Mouse (Mus musculus) spleen, postnatal 36 days (tissue): ENCODE measurements around the gene Prkag2.
A peak's percentile ranks its signal among the peaks of the same experiment; 100 is the strongest.
"Not testable (repeated sequence)": the region's sequence is repeated elsewhere in the genome, so short reads cannot be mapped to it uniquely, and the experiment has no call there.

ENCODE experiments used
- DNase-seq, 2 experiments: peaks; one replicate each; pipeline ENCODE4 v3.0.0; 2022; ENCODE audit warnings: low spot score in 2 of 2, mixed read lengths in 1 of 2

Gene Prkag2

DNA sequence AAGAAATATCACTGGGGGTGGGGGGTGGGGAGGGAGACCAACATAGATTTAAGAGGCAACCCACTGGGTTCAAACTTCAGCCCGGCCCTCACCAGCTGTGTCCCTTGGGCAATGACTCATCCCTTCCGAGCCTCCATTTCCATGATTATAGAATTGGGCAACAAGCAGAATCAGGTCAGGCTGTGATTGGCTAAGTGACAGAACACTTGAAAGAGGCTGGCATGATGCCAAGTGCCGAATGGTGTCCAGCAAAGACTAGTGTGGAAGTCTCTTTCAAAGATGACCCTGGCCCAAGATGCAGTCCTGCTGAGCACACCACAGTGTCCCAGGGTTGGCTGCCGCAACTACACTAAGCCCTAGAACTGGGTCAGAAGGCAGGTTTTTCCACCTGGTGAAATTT is 14.2 kb downstream of the Prkag2 start:
- DNase-seq, result peak in 1 of 2 experiments; percentile 19

DNA sequence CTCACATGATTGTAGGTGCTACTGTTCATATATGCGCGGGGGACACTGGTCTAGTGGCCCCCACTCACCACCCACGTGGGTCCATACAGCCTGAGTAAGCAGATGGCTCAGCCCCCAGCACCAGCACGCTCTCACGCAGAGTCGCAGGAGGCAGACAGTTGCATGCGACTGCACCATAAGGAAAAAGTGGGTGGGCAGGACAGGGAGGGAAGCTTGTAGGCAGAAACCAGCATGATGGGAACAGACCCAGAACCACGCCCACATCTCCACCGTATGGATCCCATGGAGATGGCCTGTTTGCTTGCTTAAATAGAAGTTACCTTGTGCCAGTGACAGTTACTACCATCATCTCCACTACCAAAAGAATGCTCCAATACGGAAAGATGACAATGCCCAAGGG is 15.3 kb downstream of the Prkag2 start:
- DNase-seq, result no peak

DNA sequence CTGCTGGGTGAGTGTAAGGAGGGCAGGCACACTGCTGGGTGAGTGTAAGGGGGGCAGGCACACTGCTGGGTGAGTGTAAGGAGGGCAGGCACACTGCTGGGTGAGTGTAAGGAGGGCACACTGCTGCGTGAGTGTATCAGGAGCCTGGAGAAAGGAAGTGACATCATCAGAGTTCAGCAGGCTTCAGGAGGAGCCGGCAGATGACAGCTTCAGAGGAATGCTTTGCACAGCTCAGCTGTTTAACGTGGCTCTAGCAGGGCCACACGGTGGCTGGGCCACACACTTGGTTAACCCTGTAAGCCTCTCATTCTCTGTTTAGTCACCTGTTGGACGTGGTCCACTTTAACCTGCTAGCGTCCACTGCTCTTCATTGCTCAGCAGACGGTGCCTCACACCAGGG is 16.6 kb downstream of the Prkag2 start:
- no peak for DNase-seq

DNA sequence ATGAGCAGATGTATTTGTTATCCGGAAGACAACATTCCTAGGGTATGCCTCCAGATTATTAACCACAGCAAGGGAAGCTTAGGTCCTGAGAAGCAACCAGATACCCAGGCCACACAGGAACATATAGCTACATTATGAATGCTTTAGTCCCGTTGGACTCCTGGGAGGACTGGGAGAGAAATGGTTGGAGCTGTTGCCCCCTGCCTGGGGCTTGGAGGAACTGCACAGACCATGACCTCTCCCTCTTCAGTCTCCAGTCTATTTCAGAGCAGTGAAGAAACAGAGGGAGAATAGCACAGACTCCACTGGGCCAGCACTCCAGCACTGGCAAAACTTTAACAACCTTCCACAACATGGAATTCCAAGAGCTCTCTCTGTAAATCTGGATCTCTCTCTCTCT is 17.9 kb downstream of the Prkag2 start:
- no peak for DNase-seq

DNA sequence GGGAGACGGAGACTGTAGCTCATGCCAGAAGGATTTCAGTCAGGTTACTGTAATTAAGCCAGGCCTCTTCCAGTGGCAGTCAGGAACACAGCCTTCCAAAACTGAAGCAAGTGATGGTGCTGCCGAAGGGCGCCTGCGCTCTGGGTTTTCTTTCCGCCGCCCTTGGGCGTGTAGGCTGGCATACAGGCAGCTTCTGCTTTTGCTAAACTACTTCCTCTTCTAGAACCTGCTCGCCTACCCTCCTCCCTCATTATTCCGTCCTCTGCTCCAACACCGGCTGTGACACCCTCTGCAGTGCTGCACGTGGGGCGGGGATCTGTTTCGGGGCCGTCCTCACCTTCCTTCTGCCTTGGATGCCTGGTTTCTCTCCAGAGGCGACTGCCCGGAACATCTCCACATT is 18.9 kb downstream of the Prkag2 start:
- DNase-seq, result peak; percentile 84 to 85

DNA sequence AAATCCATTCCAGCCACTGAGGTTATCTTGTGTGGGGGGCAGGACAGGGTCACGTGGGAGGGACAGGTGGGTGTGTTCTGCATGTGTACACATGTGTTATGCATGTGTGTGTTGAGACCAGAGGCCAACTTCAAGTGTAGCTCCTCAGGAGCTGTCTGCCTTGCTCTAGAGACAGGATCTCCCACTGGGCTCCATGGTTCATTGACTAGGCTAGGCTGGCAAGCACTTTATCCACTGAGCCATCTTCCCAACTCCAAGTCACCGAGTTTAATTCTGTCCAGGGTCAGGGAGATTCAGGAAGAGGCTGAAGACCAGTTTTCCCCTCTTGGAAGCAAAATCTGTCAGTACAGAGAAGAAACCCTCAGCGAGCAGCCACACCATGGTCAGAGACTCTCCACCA is 19.4 kb downstream of the Prkag2 start:
- no peak for DNase-seq

DNA sequence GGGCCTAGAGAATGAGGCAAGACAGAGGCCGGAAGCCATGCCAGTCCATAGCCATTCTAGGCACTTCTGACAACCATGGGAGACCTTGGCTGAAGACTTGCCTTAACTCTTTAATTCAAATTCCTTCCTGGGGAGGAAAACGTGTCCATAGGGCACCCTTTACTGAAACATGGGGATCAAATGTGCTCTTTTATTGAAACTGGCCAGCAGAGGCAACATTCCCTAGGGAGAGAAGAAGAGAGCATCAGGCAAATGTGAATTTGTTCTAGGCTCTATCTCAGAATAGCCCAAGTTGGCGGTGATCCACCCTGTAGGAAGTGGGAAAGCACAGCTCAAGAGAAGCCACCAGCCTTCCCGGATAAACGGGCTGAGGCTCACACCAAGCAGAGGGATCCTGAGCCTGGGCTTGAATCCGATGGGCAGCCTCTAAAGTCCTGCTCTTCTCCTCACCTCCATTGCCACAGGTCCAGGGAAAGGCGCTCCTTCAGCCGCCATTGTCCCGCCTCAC is 19.9 kb downstream of the Prkag2 start:
- no peak for DNase-seq

DNA sequence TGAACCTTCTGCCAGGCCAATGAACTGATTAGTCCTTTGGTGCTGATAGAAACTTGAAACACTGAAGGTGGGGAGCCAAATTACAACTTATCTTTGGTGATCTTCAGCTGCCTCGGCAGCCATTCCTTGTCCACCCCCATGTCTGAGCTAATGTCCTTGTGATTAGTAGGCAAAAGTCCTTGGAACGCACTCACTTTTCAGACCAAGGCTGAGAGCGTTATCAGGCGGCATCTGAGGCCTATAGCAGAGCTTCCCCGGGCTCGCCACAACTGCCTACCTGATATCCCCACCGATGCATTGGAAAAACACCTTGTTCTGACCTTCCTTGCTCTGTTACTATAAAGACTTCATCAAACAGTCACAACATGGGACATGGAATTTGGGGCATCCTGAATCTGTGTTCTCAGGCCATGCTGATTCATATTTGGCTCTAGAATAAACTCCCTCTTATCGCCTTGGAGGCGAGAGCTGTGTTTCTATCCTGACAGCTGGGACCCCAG is 20.6 kb downstream of the Prkag2 start:
- no peak for DNase-seq

DNA sequence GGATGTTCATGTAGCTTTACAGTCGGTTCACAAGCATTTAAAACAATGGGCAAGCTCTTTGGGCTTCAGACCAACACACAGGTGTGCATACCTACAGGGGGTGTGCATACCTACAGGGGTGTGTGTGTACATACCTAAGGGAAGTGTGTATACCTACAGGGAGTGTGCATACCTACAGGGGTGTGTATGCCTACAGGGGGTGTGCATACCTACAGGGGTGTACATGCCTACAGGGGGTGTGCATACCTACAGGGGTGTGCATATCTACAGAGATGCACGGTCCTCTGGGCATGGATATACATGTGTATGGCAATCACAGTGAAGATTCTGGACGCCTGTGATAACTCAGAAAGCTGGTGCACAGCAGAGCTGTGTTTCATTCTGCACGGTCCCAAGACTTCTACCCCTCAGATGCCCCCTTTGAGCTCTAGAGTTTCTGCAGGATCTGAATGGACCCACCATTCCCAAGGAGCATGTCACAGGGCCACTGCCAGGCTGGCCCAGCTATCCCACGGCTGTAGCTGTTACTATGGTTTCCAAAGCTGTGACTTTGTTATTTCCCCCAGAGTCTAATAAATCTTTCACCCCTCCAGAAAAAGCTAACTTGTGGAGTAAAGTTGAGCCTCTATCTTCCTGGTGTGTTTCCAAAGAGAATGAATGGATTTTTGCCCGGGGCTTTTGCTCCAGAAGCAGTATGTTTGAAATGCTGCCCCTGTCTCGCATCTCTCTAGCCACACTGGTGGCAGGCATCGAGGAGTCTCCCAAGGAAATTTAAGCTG is 22.4 kb downstream of the Prkag2 start:
- DNase-seq, result no peak

DNA sequence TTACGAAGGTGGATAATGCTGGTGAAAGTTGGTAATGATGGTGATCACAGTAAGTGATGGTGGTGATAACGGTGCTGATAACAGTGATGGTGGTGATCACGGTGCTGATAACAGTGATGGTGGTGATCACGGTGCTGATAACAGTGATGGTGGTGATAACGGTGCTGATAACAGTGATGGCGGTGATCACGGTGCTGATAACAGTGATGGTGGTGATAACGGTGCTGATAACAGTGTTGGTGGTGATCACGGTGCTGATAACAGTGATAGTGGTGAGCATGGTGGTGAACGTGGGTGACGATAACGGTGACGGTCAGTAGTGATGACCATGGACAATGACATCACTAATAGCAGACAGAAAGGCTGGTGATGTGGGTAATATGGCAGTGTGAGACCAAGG is 23.2 kb downstream of the Prkag2 start:
- not testable (repeated sequence) for DNase-seq

DNA sequence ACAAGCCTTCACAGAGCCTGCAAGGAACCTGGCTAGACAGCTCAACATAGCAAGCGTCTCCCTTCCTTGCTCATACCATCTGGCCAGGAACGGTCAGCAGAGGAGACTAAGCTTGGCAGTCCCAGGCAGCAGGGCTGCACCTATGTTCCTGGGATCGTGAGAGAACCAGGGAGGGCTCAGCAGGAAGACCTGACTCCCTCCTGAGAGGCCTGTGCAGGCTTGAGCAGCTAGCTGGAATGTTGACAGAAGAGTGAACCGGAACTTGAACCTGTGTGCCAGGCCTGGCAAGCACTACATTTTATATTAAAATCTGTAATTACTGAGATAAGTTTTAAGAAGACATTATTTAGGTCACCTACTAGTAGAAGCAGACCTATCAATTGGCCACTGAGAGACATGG is 24.8 kb downstream of the Prkag2 start:
- DNase-seq, result no peak

DNA sequence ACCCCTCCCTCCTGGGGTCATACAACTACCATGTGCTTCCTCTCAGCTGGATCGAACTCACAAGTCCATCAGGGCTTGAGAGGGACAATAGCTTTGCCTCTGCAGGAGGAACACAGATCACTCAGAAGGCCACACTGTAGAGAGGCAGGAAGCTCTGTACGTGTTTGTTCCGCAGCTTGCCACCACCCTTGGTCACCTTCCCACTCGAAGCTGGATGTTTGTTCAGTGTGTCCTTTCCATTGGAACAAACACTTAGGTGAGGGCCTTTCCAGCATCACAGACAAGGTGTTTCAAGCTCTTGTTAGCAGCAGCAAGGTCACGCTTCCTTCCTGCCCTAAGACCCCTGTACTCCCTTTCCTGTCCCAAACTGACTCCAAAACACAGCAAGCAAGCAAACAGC is 30.6 kb downstream of the Prkag2 start:
- no peak for DNase-seq

DNA sequence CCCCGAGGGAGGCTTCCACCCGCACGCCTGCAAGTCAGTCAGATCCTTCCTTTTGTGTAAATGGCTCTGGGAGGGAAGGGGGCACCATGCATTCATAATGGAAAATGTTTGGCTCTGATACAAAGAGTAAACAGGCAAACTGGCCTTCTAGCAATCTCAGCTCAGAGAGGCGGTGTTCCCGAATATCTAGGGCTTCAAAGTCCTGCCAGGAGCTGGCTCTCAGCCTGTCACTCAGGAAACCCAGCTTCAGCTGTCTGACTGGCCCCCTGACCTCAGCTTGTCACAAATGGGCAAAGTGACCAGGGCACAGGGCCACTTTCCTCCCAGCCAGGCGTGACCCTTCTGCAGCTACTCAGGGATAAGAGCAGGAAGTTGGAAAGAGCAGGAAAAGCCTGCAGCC is 33.3 kb downstream of the Prkag2 start:
- DNase-seq, result peak in 1 of 2 experiments; percentile 12

DNA sequence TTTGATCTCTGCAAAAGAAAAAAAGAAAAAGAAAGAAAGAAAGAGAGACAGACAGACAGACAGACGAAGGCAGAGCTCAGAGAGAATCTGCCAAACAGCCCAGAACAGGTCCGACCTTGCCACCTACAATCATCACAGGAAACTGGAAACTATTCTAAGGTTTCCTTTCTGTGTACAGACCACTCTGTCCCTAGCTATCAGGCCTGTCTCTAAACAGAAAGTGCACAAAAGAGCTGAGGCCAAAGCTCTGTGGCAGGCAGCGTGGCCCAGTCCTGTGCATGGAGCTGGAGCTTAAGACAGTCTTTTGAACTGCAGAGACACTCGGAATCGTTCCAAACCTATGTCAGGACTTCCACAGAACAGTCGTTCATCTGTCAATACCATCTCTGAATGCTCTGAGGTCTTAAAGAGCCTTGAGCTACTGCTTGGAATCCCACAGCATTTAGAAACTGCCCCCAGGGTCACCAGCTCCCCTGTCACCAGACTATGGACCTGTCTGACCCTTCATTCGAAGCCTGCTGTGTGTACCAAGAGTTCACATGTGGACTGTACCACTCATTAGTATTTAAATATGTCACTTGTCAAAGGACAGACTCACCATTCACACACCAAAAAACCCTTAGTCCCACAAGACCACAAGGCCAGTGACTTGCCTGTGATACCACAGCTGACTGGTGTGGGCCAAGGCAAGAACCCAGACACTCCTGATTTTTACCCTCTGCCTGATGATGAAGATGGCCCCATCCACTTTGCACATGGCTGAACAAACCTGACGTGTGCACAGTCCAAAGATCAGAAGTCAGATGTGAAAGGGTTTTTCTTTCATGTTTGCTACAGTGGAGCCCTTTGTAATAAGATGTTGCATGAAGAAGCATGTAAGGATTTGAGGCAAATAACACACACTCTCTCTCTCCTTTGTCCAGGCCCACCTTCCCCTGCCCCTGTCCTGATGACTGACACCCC is 35.9 kb downstream of the Prkag2 start:
- DNase-seq, result no peak

DNA sequence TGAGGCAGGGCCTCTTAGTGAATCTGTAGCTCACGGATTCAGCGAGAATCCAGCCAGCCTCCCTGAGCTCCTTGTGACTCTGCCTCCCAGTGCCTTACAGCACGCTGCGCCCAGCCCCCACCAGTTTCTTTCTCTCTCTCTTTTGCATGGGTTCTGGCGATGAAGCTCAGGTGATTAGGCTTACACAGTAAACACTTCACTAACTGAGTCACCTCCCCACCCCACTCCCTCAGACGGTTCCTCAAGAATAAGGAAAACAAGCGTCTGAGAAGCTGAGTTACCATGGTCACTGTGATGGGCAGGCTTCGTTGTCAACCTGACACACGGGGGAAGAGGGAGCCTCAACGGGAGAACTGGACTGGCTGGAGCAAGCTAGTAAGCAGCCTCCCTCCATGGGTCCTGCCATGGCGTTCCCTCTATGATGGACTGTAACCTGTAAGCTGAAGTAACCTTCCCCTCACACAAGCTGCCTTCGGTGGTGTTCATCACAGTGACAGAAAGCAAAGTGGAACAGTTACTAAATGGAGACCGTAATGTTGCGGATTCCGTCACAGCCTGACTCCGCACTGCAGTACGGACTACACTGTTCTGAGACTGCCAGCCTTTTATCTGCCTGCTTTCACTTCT is 37.8 kb downstream of the Prkag2 start:
- DNase-seq, result no peak

DNA sequence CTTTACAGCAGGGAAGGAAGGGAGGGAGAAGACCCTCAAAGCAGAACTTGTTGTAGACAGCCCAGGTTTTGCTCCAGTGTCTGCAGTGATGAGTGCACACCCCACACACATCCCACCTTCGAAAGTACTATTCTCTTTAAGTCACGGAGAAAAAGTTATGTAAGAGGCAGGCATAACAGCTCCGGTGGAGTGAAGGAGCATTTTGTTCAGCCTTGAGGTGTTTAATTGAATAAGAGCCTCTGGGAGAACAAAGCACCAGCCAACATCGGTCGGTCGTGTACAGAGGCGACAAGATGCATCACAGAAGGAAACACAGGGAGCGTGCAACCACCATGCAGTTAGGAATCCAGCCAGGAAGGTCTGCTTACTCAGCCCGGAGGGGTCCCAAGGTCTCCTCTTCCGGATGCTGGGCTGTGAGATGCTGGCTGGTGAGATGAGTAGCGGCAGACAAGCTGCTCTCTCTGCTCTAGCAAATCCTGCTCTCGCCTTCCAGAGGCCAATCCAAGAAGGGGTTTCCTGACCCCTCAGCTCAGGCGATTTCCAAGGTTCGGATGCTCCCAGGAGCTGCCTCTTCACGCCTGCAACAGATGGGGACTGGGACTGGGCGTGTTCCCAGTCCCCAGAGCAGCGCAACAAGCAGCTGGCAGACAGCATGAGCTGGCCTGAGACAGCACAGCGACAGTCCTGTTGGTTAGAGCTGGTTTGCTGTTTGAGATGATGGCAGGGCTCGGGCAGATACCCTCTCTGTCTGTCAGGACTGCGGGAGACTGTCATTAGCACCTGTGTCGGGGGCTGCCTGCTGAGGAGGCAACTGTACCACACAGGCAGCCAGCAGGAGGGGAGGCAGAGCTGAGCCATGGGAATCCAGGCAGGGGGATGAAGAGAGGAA is 41.3 kb downstream of the Prkag2 start:
- DNase-seq, result no peak

DNA sequence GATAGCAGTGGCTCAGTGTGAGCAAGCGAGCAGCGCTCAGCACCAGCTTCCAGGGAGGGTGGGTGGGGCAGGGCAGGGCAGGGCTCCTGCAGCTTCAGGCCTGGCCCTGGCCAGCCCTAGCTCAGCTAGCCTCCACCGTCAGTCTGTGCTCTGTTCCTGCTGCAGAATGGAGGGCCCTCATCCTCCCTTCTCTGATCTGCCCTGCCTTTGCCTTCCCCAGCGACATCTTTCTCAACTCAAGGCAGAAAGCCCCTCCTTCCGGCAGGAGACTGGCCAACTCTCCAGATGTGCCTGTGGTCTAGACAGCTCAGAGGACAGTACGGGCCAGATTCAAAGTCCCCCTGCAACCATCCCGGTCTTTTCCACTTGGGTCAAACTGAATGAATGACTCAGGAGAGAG is 42.0 kb downstream of the Prkag2 start:
- DNase-seq, result no peak

DNA sequence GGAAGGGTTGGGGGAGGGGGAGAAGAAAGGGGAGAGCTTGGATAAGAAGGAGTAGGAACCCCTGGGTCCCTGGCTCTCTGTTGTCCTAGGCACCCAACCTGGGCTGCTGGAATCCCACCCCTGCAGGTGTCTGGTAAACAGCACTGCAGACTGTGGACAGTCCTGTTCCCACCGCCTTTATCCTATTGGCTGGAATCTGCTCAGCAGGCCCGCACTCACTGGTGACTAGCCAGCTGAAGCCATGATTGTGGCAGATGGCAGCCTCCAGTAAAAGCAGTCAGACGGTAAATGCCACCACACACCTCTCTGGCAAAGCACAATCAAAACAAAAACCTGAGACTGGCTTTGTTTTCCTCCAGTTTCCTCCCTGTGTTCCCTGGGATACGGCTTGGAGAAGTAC is 45.2 kb downstream of the Prkag2 start:
- no peak for DNase-seq

DNA sequence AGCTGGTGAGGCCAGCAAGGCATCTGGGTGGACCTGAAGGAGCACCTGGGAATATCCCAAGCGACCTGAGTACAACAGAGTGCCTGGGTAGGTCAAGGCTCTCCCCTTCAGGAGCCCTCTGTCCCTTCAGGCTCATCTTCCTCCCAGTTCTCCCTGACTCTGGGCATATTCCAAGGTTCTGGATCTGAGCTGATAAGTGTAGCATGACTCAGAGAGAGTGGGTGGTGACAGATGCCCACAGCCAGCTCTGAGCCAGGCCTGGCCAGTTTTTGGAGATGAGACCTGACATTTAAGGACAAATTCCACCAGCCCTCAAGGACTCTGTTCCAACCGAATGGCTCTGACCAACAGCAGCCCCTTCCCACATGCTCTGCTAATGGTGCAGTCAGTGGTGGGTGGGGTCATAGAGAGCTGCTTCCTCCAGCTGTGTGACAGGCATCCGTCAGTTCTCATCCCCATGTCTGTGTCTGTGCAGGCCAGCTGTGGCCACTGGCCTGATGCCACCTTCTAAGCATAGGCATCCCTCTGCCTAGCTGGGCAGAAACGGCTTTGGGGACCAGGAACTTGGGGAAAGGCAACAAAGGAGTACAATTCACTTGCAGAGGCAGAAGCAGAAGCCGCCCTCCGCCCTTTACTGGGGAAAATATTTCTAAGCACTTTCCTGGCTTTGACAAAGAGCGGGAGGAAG is 46.3 kb downstream of the Prkag2 start:
- no peak for DNase-seq

DNA sequence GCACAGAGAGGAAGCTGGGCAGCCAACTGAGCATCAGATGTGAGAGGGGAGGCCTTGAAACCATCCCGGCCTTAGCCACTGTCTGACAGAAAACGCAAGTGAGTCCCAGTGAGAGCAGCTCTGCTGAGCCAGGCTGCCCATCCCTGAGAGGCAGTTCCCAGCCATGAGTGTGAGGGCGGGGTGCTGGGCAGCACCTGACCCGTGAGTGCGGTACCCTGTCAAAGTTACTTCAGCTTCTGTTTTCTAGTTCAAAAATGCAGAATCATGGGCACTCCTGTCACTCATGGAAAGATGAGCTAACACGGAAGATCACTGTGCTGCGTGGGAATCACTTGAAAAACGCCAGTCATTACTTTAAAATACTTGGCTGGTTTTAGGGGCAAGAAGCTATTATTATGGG is 49.6 kb downstream of the Prkag2 start:
- DNase-seq, result no peak
